Mouse (Mus musculus) hindbrain, embryonic 15.5 days (tissue): ENCODE results near the gene Mepe. TPM values are rescaled to one million over a fixed set of nuclear protein-coding genes. Genes with fewer than 3 reads are reported as not detected.

Experiments used
- ATAC-seq: fragments of 200-750 bp; cut with Nextera tagmentation; 2 replicates; pipeline ENCODE4 v1.8.0; 2017; ENCODE audit warnings: low read depth, moderate number of reproducible peaks, moderate TSS enrichment; ENCODE audit not compliant: low FRiP score
- H3K27ac ChIP-seq: fragments of 300-500 bp; sonication (generic); replicated peaks from 2 replicates; pipeline ENCODE4 v1.5.1; 2015; ENCODE audit warnings: mild to moderate bottlenecking, inconsistent platforms
- H3K27me3 ChIP-seq: fragments of 300-500 bp; sonication (generic); 2 replicates; pipeline ENCODE4 v1.6.1; 2015; ENCODE audit warnings: control low read depth, inconsistent platforms
- H3K36me3 ChIP-seq: fragments of 300-500 bp; sonication (generic); 2 replicates; pipeline ENCODE4 v1.6.1; 2015; ENCODE audit warnings: control low read depth, inconsistent platforms
- H3K4me1 ChIP-seq: fragments of 300-500 bp; sonication (generic); replicated peaks from 2 replicates; pipeline ENCODE4 v1.6.1; 2015; ENCODE audit warnings: control low read depth, inconsistent platforms
- H3K4me2 ChIP-seq: fragments of 300-500 bp; sonication (generic); 2 replicates; pipeline ENCODE4 v1.6.1; 2015; ENCODE audit warnings: moderate library complexity, mild to moderate bottlenecking, inconsistent platforms
- H3K4me3 ChIP-seq: fragments of 300-500 bp; sonication (generic); 2 replicates; pipeline ENCODE4 v1.5.1; 2015; ENCODE audit warnings: mild to moderate bottlenecking, inconsistent platforms
- H3K9ac ChIP-seq: fragments of 300-500 bp; sonication (generic); 2 replicates; pipeline ENCODE4 v1.6.1; 2015; ENCODE audit warnings: inconsistent platforms
- H3K9me3 ChIP-seq: fragments of 300-500 bp; sonication (generic); 2 replicates; pipeline ENCODE4 v1.6.1; 2016; ENCODE audit warnings: control low read depth, inconsistent platforms
- WGBS: fragments of 180-500 bp; shearing (Covaris S2); methylation state at CpG from one replicate; pipeline ENCODE4 v1.1.7; 2015; 5-methylcytosine and 5-hydroxymethylcytosine counted together
- polyA plus RNA-seq: library from polyadenylated mRNA; unstranded; fragments of >200 nt; fragmentation: Nextera tagmentation; extraction: Ambion mirVana; gene quantifications from 2 replicates; pipeline ENCODE4 v1.2.1, GENCODE M21; 2015

Gene Mepe
- not detected in 2 replicates for polyA plus RNA-seq

DNA sequence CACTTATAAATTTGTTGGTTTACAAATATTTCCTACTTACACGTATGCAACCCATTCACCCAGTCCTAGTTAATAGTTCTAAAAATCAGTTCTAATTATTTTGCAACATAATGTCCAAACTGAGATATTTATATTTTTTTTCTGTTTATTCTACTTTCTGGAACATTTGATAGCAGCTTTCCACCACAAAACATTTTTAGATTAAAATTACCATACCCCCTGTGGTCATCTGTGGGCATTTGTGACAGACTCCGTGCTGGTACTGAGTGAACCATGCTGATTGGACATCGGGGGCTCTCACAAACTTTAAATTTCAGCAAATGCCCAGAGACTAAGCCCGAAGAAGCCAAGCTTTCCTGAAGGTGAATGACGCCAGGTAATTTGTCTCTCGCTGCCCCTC lies at the start of gene Mepe:
Mepe (plus strand) TSS at position 301 of the 400 bp plus-strand sequence.
- no peak for ATAC-seq
- Histone ChIP-seq H3K27ac (no peak within 1 kb of the TSS), H3K9me3 (no peaks in the 10 kb centered on the region), H3K9ac (no peak within 1 kb of the TSS), H3K4me1 (no peaks in the 10 kb centered on the region), H3K36me3 (no peaks in the 10 kb centered on the region), H3K4me3 (no peak within 1 kb of the TSS), H3K27me3 (no peaks in the 10 kb centered on the region), H3K4me2 (no peak within 1 kb of the TSS)
- WGBS, result 86% methylated on average over 6 of the region's 6 CpGs

DNA sequence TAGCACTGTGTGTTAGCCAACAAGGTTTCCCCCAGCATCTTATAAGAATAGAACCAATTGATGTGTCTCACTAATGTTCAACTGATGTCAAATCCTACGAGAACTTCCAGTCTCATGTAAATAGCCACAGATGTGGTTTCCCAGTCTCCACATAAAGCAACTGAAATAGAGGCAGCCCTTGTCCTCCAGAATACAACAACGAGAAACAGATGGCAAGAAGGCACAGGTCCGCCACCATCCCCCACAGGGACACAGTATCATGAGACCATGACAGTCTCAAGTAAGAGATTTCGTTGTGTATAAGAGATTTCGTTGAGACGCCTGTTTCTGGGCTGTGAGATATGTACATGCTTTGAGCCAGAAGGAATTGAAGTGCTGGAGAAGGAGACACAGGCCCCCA lies 30.9 kb upstream of the Mepe start:
- Histone ChIP-seq H3K9me3 (no peaks in the 10 kb centered on the region), H3K4me2 (no peak overlapping the region), H3K27ac (no peak overlapping the region), H3K4me1 (no peaks in the 10 kb centered on the region), H3K27me3 (no peaks in the 10 kb centered on the region), H3K4me3 (no peak overlapping the region), H3K9ac (no peak overlapping the region), H3K36me3 (no peaks in the 10 kb centered on the region)
- ATAC-seq, result no peak
- WGBS, result 80% methylated on average over 6 of the region's 6 CpGs

DNA sequence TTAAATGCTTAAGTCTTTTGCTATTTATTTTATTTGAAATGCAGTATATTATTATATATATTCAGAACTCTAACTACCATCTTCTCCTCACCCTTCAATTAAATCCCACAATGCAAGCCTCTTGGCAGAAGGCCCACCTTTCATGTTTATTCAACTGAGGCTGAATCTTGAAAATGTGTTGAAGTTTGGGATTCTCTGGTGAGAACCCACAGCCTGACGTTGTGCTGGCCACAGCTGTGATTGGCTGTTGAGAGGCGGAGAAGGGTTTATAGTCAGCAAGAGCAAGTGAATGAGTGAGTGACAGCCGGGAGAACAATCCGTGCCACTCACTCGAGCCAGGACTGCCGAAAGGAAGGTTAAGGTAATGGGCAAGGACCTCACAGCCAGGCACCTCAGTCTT lies 26.1 kb upstream of the Mepe start, which contains the start of gene Ibsp:
Ibsp (plus strand) TSS at position 178 of the 400 bp plus-strand sequence.
- no peak for ATAC-seq
- no peak within 1 kb of the TSS for H3K9ac ChIP-seq
- no peaks in the 10 kb centered on the region for H3K9me3 ChIP-seq
- no peaks in the 10 kb centered on the region for H3K27me3 ChIP-seq
- no peaks in the 10 kb centered on the region for H3K36me3 ChIP-seq
- no peak within 1 kb of the TSS for H3K4me3 ChIP-seq
- H3K27ac ChIP-seq, result no peak within 1 kb of the TSS
- 64% methylated on average over 6 of the region's 6 CpGs for WGBS
- H3K4me1 ChIP-seq, result no peaks in the 10 kb centered on the region
- no peak within 1 kb of the TSS for H3K4me2 ChIP-seq

DNA sequence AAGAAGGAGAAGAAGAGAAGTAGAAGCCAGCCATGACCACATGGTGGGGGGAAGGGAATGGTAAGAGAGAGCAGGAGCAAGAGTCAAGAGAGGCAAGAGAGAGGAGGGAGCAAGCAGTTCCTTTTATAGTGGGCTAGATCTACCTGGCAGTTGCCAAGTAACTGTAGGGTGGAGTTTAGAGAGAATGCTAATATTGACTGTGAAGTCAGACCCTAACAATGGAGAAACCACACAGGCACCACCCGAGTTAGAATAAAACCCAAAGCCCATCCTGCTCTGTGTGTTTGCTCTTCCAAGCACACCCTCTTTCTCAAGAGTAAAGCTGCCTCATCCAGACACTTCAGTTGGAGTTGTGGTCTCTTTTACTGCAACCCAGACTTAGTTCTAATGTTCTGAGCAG lies 11.1 kb upstream of the Mepe start:
- Histone ChIP-seq H3K9me3 (no peaks in the 10 kb centered on the region), H3K27ac (no peak overlapping the region), H3K27me3 (no peaks in the 10 kb centered on the region), H3K9ac (no peak overlapping the region), H3K4me1 (no peaks in the 10 kb centered on the region), H3K36me3 (no peaks in the 10 kb centered on the region), H3K4me3 (no peak overlapping the region), H3K4me2 (no peak overlapping the region)
- ATAC-seq, result no peak
- 68% methylated on average over 1 of the region's 1 CpGs for WGBS

DNA sequence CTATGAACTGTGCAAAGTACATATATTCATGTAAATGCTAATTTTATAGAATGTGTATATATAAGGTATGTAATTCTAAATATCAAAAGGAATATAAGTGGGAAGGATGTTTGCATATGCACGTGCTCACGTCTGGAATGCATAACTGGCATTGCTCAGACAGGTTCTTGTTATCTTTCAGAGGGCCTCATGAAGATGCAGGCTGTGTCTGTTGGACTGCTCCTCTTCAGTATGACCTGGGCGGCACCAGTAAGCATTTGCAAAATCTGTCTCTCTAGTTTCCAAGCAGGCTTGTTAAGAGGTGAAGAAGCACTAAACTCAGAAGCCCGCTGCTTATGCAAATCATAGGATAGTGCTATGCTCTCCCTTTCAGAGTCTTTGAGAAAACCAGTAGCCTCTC lies 1.8 kb downstream of the Mepe start:
- ATAC-seq, result no peak

DNA sequence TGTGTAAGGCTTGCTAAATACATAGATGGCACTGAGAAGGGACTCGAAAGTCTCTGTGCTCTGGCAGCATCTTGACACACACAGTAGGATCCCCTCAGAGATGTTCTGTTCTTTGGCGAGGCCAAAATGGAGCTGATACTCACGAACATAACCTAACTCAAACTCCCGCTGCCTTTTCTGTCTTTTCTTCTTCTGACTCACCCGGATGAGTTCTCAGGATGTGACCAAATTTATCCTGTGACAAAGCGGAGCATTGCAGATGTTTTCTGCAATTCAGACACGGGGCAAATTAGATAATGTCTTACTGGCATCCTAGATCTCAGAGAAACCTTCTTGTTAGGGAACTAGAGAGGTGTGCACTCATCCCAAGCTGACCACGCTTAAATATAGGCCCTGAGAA lies 2.3 kb downstream of the Mepe start:
- no peak overlapping the region for H3K27ac ChIP-seq
- ATAC-seq, result no peak
- no peak overlapping the region for H3K4me3 ChIP-seq
- H3K36me3 ChIP-seq, result no peaks in the 10 kb centered on the region
- H3K9me3 ChIP-seq, result no peaks in the 10 kb centered on the region
- whole genome bisulfite sequencing, result 84% methylated on average over 8 of the region's 8 CpGs
- H3K4me1 ChIP-seq, result no peaks in the 10 kb centered on the region
- no peaks in the 10 kb centered on the region for H3K27me3 ChIP-seq
- no peak overlapping the region for H3K9ac ChIP-seq
- H3K4me2 ChIP-seq, result no peak overlapping the region

More for the DNA sequence above, 1.8 kb downstream of the Mepe start:
- Histone ChIP-seq H3K27me3 (no peaks in the 10 kb centered on the region), H3K27ac (no peak overlapping the region), H3K36me3 (no peaks in the 10 kb centered on the region), H3K4me2 (no peak overlapping the region), H3K4me1 (no peaks in the 10 kb centered on the region), H3K9me3 (no peaks in the 10 kb centered on the region), H3K4me3 (no peak overlapping the region), H3K9ac (no peak overlapping the region)
- 81% methylated on average over 4 of the region's 4 CpGs for WGBS

DNA sequence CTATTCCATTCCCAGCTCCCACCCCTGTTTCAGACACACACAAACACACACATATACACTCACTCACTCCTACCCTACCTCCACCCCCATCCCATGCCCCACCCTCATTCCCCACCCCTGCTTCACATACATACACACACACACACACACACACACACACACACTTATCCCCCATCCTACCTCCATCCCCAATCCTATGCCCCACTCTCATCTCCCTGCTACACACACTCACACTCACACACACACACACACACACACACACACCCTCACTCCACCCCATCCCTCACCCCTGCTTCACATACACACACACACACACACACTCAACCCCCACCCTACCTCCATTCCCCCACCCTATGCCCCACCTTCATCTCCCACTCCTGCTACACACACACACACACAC lies 2.7 kb downstream of the Mepe start:
- Histone ChIP-seq H3K4me1 (no peaks in the 10 kb centered on the region), H3K4me3 (no peak overlapping the region), H3K27me3 (no peaks in the 10 kb centered on the region), H3K36me3 (no peaks in the 10 kb centered on the region), H3K9me3 (no peaks in the 10 kb centered on the region), H3K4me2 (no peak overlapping the region), H3K9ac (no peak overlapping the region), H3K27ac (no peak overlapping the region)
- peak; percentile 51; the same call in 1 of the 2 replicates for ATAC-seq

DNA sequence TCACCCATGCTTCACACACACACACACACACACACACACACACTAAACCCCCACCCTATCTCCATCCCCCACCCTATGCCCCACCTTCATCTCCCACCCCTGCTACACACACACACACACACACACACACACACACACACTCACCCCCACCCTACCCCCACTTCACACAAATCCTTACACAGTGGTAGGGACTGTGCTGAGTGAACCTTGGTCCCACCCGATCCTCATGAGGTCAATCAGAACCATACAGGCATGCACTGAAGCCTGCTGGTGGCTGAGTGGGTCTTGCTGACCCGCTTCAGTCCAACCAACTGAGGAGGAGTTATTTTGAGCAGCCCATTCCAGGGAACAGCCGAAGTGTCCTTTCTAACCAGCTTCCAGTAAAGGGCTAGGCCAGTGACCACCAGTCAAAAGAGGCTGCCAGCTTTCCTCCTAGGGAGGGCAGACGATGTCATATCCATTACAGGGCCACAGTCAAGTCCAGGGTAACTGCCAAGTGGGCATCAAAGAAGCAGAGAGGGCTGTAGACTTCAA lies 3.3 kb downstream of the Mepe start:
- Histone ChIP-seq H3K36me3 (no peaks in the 10 kb centered on the region), H3K27me3 (no peaks in the 10 kb centered on the region), H3K4me2 (no peak overlapping the region), H3K4me1 (no peaks in the 10 kb centered on the region), H3K9me3 (no peaks in the 10 kb centered on the region), H3K27ac (no peak overlapping the region), H3K4me3 (no peak overlapping the region), H3K9ac (no peak overlapping the region)
- WGBS, result 75% methylated on average over 4 of the region's 4 CpGs
- peak; percentile 71; the same call in 1 of the 2 replicates for ATAC-seq

DNA sequence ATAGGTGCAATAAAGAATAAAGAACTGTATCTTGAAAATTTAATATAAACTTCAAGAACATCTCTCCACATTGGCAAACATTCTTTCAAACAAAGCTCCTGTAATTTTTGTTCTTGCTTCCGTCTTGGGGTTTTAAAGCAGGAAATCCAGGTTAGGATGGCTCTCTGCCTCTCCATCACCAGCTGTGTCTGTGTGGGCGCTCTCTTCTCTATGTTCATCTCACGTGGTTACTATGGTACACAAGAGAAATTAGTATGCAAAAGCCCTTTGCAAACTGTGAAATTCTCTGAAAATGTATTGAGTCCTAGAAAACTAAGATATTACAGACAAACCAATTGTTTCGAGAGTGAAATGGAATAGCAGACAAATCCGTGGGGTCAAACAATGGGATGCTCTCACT lies 4.3 kb downstream of the Mepe start:
- no peak overlapping the region for H3K4me2 ChIP-seq
- no peak overlapping the region for H3K27ac ChIP-seq
- ATAC-seq, result no peak
- no peak overlapping the region for H3K9ac ChIP-seq
- H3K36me3 ChIP-seq, result no peaks in the 10 kb centered on the region
- no peaks in the 10 kb centered on the region for H3K27me3 ChIP-seq
- no peak overlapping the region for H3K4me3 ChIP-seq
- 77% methylated on average over 5 of the region's 5 CpGs for WGBS
- H3K9me3 ChIP-seq, result no peaks in the 10 kb centered on the region
- H3K4me1 ChIP-seq, result no peaks in the 10 kb centered on the region

DNA sequence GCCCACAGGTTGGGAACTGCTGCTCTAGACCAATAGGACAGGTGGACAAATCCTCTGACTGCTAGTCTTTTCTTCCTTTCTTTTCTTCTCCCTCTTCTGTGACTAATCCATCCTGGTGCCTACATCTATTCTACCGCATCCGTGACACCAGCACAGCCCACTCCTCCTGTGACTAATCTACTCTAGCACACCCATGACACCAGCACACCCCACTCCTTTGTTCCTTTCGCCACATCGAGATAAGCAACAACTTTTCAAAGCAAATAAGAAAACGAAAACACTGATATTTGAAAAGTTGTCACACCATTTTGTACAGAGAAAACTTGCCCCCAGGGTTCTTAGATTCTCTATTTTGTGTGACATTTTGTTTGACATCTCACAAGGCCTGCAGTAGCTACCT lies 5.0 kb downstream of the Mepe start:
- Histone ChIP-seq H3K4me3 (no peak overlapping the region), H3K27me3 (no peaks in the 10 kb centered on the region), H3K27ac (no peak overlapping the region), H3K9me3 (no peaks in the 10 kb centered on the region), H3K9ac (no peak overlapping the region), H3K4me1 (no peaks in the 10 kb centered on the region), H3K36me3 (no peaks in the 10 kb centered on the region), H3K4me2 (no peak overlapping the region)
- ATAC-seq, result no peak
- WGBS, result 54% methylated on average over 5 of the region's 5 CpGs

DNA sequence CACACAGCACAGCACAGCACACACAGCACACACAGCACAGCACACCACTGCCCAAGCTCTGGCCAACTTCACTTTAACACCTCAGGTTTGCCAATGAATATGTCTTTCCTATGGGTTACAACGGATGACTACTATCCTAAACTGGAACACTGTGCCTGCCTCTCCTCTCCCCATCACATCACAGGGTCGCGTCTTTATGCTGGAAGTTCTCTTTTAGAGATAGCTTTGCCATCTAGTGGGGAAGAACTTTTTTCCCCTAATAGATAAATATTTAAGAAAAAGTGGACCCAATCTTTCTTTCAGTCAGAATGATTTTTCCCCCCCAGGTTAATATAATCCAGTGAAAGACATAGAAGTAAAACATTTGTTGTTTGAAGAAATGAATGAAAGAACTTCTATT lies 7.2 kb downstream of the Mepe start:
- H3K9me3 ChIP-seq, result no peaks in the 10 kb centered on the region
- H3K27me3 ChIP-seq, result no peaks in the 10 kb centered on the region
- H3K4me1 ChIP-seq, result no peaks in the 10 kb centered on the region
- no peaks in the 10 kb centered on the region for H3K36me3 ChIP-seq
- H3K4me3 ChIP-seq, result no peak overlapping the region
- 74% methylated on average over 3 of the region's 3 CpGs for WGBS
- H3K27ac ChIP-seq, result no peak overlapping the region
- H3K9ac ChIP-seq, result no peak overlapping the region
- no peak for ATAC-seq
- H3K4me2 ChIP-seq, result no peak overlapping the region

DNA sequence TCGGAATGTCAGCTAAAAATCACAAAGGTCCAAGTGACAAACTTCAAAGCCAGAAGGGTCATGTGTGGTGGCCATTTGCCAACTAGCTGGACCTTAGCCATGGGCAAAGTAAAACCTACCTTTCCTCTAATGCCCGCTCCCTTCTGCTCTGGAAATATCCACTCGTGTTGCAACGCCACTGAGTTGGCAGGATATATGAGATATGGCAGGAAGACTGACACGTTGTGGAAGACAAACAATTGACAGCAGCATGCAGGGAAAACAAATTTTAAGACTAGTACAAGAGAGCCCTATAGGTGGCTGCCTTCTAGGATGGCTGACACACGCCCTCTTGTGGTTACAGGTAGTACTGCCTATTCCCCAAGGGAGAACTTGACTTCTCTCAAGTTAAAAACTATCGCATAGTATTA lies 8.1 kb downstream of the Mepe start:
- WGBS, result 44% methylated on average over 7 of the region's 7 CpGs
- no peaks in the 10 kb centered on the region for H3K4me1 ChIP-seq
- no peaks in the 10 kb centered on the region for H3K9me3 ChIP-seq
- no peak overlapping the region for H3K4me3 ChIP-seq
- H3K27ac ChIP-seq, result no peak overlapping the region
- 0 out of 2 replicates have a peak, but pooled peaks have one; percentile 54 for ATAC-seq
- H3K27me3 ChIP-seq, result no peaks in the 10 kb centered on the region
- H3K36me3 ChIP-seq, result no peaks in the 10 kb centered on the region
- H3K4me2 ChIP-seq, result no peak overlapping the region
- H3K9ac ChIP-seq, result no peak overlapping the region

DNA sequence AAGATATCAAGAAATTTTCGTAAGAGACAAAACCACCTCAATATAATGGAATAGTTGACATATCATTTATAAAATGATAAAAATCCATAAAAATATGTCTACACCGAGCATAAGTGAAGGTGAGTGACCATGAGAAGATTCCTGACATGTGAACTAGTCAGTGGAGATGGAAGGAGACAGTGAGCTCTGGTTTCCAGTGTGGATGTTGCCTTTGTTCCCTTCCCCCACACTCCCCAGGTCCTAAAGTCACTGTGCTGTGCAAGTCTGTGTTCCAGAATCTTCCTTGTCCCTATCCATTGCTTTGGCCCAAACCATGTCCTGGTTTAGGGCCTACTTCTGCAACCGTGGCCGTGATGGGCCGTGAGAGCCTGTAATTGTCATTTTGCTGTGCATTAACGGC lies 8.5 kb downstream of the Mepe start:
- no peak for ATAC-seq
- no peaks in the 10 kb centered on the region for H3K9me3 ChIP-seq
- H3K9ac ChIP-seq, result no peak overlapping the region
- no peak overlapping the region for H3K4me2 ChIP-seq
- no peak overlapping the region for H3K4me3 ChIP-seq
- no peaks in the 10 kb centered on the region for H3K36me3 ChIP-seq
- no peaks in the 10 kb centered on the region for H3K4me1 ChIP-seq
- H3K27ac ChIP-seq, result no peak overlapping the region
- no peaks in the 10 kb centered on the region for H3K27me3 ChIP-seq
- 77% methylated on average over 6 of the region's 6 CpGs for WGBS
